Mouse (Mus musculus): ENCODE results near the gene Fam114a1. TPM values are rescaled to one million over a fixed set of nuclear protein-coding genes. Genes with fewer than 3 reads are reported as not detected.

Fam114a1 gene
- total and polyA plus RNA-seq, 3 experiments, result 10.7 to 16.7 (median 13.3) TPM

DNA sequence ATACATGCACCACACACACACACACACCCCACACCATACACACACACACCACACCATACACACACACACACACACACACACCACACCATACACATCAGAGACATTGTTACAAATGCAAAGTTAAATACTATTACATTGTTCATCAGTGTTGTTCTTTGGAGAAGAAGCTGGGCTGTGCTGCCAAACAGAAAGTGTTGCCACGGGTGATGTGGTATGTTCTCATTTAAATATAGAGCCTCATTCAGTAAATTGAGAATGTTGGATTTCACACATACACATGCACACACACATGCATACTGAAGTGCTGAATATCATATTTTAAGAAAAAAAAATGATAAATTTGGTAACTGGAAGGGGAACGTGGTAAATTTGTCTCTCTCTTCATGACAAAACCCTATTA is 54.8 kb downstream of the Fam114a1 start:
- Histone ChIP-seq H3K4me3 (no peak overlapping the region), H3K4me1 (ENCODE audit: control insufficient read depth, insufficient read depth, low read length) (peaks cover 4% of the 10 kb centered on the region), H3K36me3 (ENCODE audit: control insufficient read depth, insufficient read depth, low read length) (no peaks in the 10 kb centered on the region), H3K79me2 (replicated peaks; ENCODE audit: control insufficient read depth, insufficient read depth, low read length) (no peaks in the 10 kb centered on the region), H3K27me3 (ENCODE audit: control insufficient read depth, insufficient read depth, low read length) (no peaks in the 10 kb centered on the region), H3K27ac (no peak overlapping the region), H3K9ac (ENCODE audit: low read depth, low read length) (no peak overlapping the region)
- no peak for DNase-seq
- WGBS, result 85% methylated on average over 2 of the region's 2 CpGs
- intact Hi-C loops (cut with DNase I), result no loop called here
- no peak for TF ChIP-seq EP300 (IDR thresholded peaks at IDR 0.05; ENCODE audit: insufficient read depth, low read depth, low read length)
- TF ChIP-seq POLR2A (IDR thresholded peaks at IDR 0.05; ENCODE audit: insufficient read depth, low read depth, low read length), result no peak
- no peak for TF ChIP-seq CTCF (IDR thresholded peaks at IDR 0.05)

DNA sequence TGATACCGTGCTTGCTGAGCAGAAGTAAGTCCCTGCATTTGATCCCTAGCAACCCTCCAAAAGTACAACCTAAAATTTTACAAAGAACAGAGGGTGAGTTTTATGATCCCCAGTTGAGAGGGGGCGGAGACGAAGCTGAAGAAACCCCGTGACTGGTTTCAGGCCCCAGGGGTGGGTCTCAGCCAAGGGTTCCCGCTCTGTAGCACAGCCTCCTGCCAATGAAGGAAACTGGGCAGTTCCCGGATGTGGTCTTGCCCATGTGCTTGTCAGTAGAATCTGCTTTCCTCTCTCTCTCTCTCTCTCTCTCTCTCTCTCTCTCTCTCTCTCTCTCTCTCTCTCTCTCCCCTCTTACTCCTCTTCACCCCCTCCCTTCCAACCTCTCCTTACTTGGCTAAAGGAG is 56.0 kb downstream of the Fam114a1 start:
- intact Hi-C loops (cut with DNase I), result no loop called here
- Histone ChIP-seq H3K9ac (ENCODE audit: low read depth, low read length) (no peak overlapping the region), H3K27me3 (ENCODE audit: control insufficient read depth, insufficient read depth, low read length) (no peaks in the 10 kb centered on the region), H3K27ac (no peak overlapping the region), H3K36me3 (ENCODE audit: control insufficient read depth, insufficient read depth, low read length) (no peaks in the 10 kb centered on the region), H3K4me3 (no peak overlapping the region), H3K4me1 (ENCODE audit: control insufficient read depth, insufficient read depth, low read length) (peaks cover 4% of the 10 kb centered on the region), H3K79me2 (replicated peaks; ENCODE audit: control insufficient read depth, insufficient read depth, low read length) (no peaks in the 10 kb centered on the region)
- 65% methylated on average over 6 of the region's 6 CpGs for WGBS
- no peak for TF ChIP-seq EP300 (IDR thresholded peaks at IDR 0.05; ENCODE audit: insufficient read depth, low read depth, low read length)
- no peak for TF ChIP-seq POLR2A (IDR thresholded peaks at IDR 0.05; ENCODE audit: insufficient read depth, low read depth, low read length)
- TF ChIP-seq CTCF (IDR thresholded peaks at IDR 0.05), result no peak
- DNase-seq, result peak in 1 of 2 experiments; percentile 35

DNA sequence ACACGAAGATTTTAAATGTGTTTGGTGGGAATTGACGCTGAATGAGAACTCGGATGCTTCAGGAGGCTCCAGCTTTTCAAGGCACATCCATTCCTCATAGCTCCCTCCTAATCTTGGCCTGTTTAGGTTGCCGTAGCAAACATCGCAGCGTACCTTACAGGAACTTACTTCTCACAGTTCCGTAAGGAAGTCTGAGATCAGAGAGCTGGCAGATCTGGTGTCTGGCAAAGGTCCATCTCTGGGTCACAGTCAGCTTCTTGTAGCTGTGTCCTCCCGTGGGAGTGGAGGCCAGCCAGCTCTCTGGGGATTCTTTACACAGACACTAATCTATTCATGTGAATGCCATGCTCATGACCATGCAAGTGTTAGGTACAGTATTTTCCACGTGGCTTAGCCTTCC is 56.9 kb downstream of the Fam114a1 start:
- TF ChIP-seq POLR2A (IDR thresholded peaks at IDR 0.05; ENCODE audit: insufficient read depth, low read depth, low read length), result no peak
- no peak for TF ChIP-seq CTCF (IDR thresholded peaks at IDR 0.05)
- TF ChIP-seq EP300 (IDR thresholded peaks at IDR 0.05; ENCODE audit: insufficient read depth, low read depth, low read length), result no peak
- Histone ChIP-seq H3K9ac (ENCODE audit: low read depth, low read length) (no peak overlapping the region), H3K79me2 (replicated peaks; ENCODE audit: control insufficient read depth, insufficient read depth, low read length) (no peaks in the 10 kb centered on the region), H3K27ac (no peak overlapping the region), H3K36me3 (ENCODE audit: control insufficient read depth, insufficient read depth, low read length) (no peaks in the 10 kb centered on the region), H3K4me1 (ENCODE audit: control insufficient read depth, insufficient read depth, low read length) (peaks cover 4% of the 10 kb centered on the region), H3K27me3 (ENCODE audit: control insufficient read depth, insufficient read depth, low read length) (no peaks in the 10 kb centered on the region), H3K4me3 (no peak overlapping the region)
- intact Hi-C loops (cut with DNase I), result no loop called here
- 48% methylated on average over 9 of the region's 9 CpGs for WGBS
- DNase-seq, result no peak

GRCm38 (mm10) chr5:65028019-65028418 is 58.1 kb downstream of the Fam114a1 start:
- Histone ChIP-seq H3K27me3 (ENCODE audit: control insufficient read depth, insufficient read depth, low read length) (no peaks in the 10 kb centered on the region), H3K9ac (ENCODE audit: low read depth, low read length) (no peak overlapping the region), H3K36me3 (ENCODE audit: control insufficient read depth, insufficient read depth, low read length) (no peaks in the 10 kb centered on the region), H3K79me2 (replicated peaks; ENCODE audit: control insufficient read depth, insufficient read depth, low read length) (no peaks in the 10 kb centered on the region), H3K4me3 (no peak overlapping the region), H3K27ac (no peak overlapping the region), H3K4me1 (ENCODE audit: control insufficient read depth, insufficient read depth, low read length) (peaks cover 4% of the 10 kb centered on the region)
- intact Hi-C loops (cut with DNase I), result no loop called here
- 75% methylated on average over 9 of the region's 9 CpGs for WGBS
- DNase-seq, result no peak
- TF ChIP-seq POLR2A (IDR thresholded peaks at IDR 0.05; ENCODE audit: insufficient read depth, low read depth, low read length), result no peak
- no peak for TF ChIP-seq EP300 (IDR thresholded peaks at IDR 0.05; ENCODE audit: insufficient read depth, low read depth, low read length)
- TF ChIP-seq CTCF (IDR thresholded peaks at IDR 0.05), result no peak

DNA sequence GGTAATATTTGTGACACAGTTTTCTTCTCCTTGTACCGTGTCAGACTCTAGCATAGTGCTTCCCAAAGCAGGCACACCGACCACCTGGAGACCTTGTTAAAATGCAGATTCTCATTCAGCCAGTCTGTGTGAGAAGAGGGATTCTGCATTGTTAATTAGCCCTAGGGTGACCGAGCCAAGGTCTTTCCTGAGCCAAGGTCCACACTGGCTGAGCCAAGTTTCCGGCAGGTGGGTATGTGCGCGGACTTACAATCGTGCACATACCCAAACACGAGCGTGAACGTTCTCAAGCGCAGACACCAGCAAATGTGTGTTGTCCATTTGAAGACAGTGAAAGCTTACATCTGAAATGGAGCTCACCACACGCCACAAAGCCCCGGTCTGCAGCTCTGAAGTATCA is 66.7 kb downstream of the Fam114a1 start:
- TF ChIP-seq EP300 (IDR thresholded peaks at IDR 0.05; ENCODE audit: insufficient read depth, low read depth, low read length) (no peak), CTCF (IDR thresholded peaks at IDR 0.05) (no peak), POLR2A (IDR thresholded peaks at IDR 0.05; ENCODE audit: insufficient read depth, low read depth, low read length) (no peak)
- H3K36me3 ChIP-seq (ENCODE audit: control insufficient read depth, insufficient read depth, low read length), result no peaks in the 10 kb centered on the region
- 71% methylated on average over 13 of the region's 13 CpGs for WGBS
- no peaks in the 10 kb centered on the region for H3K79me2 ChIP-seq (replicated peaks; ENCODE audit: control insufficient read depth, insufficient read depth, low read length)
- peaks cover 6% of the 10 kb centered on the region for H3K4me1 ChIP-seq (ENCODE audit: control insufficient read depth, insufficient read depth, low read length)
- DNase-seq, result peak; percentile 29 to 34
- no peak overlapping the region for H3K27ac ChIP-seq
- H3K9ac ChIP-seq (ENCODE audit: low read depth, low read length), result no peak overlapping the region
- no peaks in the 10 kb centered on the region for H3K27me3 ChIP-seq (ENCODE audit: control insufficient read depth, insufficient read depth, low read length)
- H3K4me3 ChIP-seq, result no peak overlapping the region
- intact Hi-C loops (cut with DNase I), result loop anchor here (5.0 kb wide), 1 partner anchor 121 kb away; no protein-coding TSS in a partner anchor

DNA sequence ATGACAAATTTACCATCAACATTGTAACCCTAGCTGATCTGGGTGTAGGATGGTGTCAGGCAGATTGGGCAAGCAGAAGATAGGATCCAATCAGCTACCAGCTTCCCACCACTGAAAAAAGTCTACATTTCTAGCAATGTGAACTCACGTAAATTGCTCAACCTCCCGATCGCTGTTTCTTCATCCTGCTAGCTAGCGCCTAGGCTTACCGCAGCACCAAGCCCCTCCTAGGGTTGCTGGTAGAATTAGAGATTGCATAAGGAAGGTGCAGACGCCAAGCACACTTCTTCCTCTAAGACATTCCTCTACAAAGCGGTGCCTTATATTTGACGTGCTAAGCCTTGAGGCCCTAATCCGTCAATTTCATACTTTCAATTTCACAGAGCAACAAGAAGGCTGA is 68.4 kb downstream of the Fam114a1 start:
- intact Hi-C loops (cut with DNase I), result loop anchor here (5.0 kb wide), 1 partner anchor 119 kb away; no protein-coding TSS in a partner anchor
- H3K79me2 ChIP-seq (replicated peaks; ENCODE audit: control insufficient read depth, insufficient read depth, low read length), result no peaks in the 10 kb centered on the region
- DNase-seq, result no peak
- WGBS, result 68% methylated on average over 9 of the region's 9 CpGs
- H3K27me3 ChIP-seq (ENCODE audit: control insufficient read depth, insufficient read depth, low read length), result no peaks in the 10 kb centered on the region
- no peaks in the 10 kb centered on the region for H3K36me3 ChIP-seq (ENCODE audit: control insufficient read depth, insufficient read depth, low read length)
- peaks cover 6% of the 10 kb centered on the region for H3K4me1 ChIP-seq (ENCODE audit: control insufficient read depth, insufficient read depth, low read length)
- no peak overlapping the region for H3K4me3 ChIP-seq
- H3K27ac ChIP-seq, result peak overlapping the region; percentile 41; the same call in 1 of the 2 replicates
- no peak overlapping the region for H3K9ac ChIP-seq (ENCODE audit: low read depth, low read length)
- no peak for TF ChIP-seq POLR2A (IDR thresholded peaks at IDR 0.05; ENCODE audit: insufficient read depth, low read depth, low read length)
- TF ChIP-seq EP300 (IDR thresholded peaks at IDR 0.05; ENCODE audit: insufficient read depth, low read depth, low read length), result no peak
- TF ChIP-seq CTCF (IDR thresholded peaks at IDR 0.05), result no peak

Data from heart, adult 2 months (tissue).